Mouse (Mus musculus): ENCODE data around the gene Csf2.

Gene Csf2

GRCm38 (mm10) chr11:54201881-54202685 lies 47.4 kb downstream of the Csf2 start:
- in situ Hi-C loops (cut with MboI; ENCODE audit: low pct_unique_long_range_greater_than_20kb in 1 of 2, low sequenced_read_pairs in 2 of 2, unreplicated experiment in 1 of 2): no loop called here

DNA sequence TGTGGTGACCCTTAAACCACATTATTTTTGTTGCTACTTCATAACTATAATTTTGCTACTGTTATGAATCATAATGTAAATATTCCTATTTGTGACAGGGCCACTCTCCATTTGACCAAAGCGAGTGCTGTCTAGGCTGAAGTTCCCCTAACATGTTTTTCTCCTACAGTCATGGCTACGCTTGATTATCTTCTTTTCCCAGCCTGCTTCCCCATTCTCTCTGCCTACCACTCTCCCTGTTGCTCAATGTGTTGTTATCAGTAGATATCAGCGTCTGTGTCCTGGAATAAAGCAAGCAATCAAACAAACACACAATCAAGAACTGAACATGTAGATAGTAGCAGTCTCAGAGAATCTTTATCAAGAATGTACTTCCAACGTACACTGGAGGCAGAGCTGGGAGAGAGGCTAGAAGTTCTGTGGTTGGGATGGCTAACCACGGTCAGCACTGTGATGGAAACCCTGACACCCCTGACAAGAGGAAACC lies 48.1 kb downstream of the Csf2 start:
- in situ Hi-C loops (cut with MboI; ENCODE audit: low pct_unique_long_range_greater_than_20kb in 1 of 2, low sequenced_read_pairs in 2 of 2, unreplicated experiment in 1 of 2): no loop called here

Measured in mouse embryonic stem cell (cell line).